Mouse (Mus musculus) hindbrain, embryonic 11.5 days (tissue): Measurements from ENCODE around the gene Car9. TPM values are rescaled to one million over a fixed set of nuclear protein-coding genes. Genes with fewer than 3 reads are reported as not detected.

Experiments
- ATAC-seq: fragments of 200-750 bp; cut with Nextera tagmentation; 2 replicates; pipeline ENCODE4 v1.8.0; 2017; ENCODE audit warnings: mild to moderate bottlenecking, moderate TSS enrichment, moderate library complexity; ENCODE audit not compliant: low FRiP score
- DNase-seq: peaks from one replicate; pipeline ENCODE4 v3.0.0-alpha.2; 2015; ENCODE audit warnings: low spot score
- H3K27ac ChIP-seq: fragments of 300-500 bp; sonication (generic); 2 replicates; pipeline ENCODE4 v1.5.1; 2014; ENCODE audit warnings: mild to moderate bottlenecking, low read depth, low read length
- H3K27me3 ChIP-seq: fragments of 300-500 bp; sonication (generic); 2 replicates; pipeline ENCODE4 v1.6.1; 2014; ENCODE audit warnings: mild to moderate bottlenecking, low read length, moderate library complexity, mixed read lengths; ENCODE audit not compliant: control insufficient read depth, insufficient read depth
- H3K36me3 ChIP-seq: fragments of 300-500 bp; sonication (generic); 2 replicates; pipeline ENCODE4 v1.6.1; 2014; ENCODE audit warnings: mild to moderate bottlenecking, low read length, moderate library complexity, mixed read lengths; ENCODE audit not compliant: control insufficient read depth, insufficient read depth
- H3K4me1 ChIP-seq: fragments of 300-500 bp; sonication (generic); replicated peaks from 2 replicates; pipeline ENCODE4 v1.6.1; 2014; ENCODE audit warnings: low read length, mixed read lengths; ENCODE audit not compliant: control insufficient read depth, insufficient read depth
- H3K4me2 ChIP-seq: fragments of 300-500 bp; sonication (generic); replicated peaks from 2 replicates; pipeline ENCODE4 v1.6.1; 2014; ENCODE audit warnings: mild to moderate bottlenecking, low read depth, low read length
- H3K4me3 ChIP-seq: fragments of 300-500 bp; sonication (generic); 2 replicates; pipeline ENCODE4 v1.5.1; 2014; ENCODE audit warnings: low read depth, low read length
- H3K9ac ChIP-seq: fragments of 300-500 bp; sonication (generic); 2 replicates; pipeline ENCODE4 v1.6.1; 2014; ENCODE audit warnings: low read depth, low read length
- H3K9me3 ChIP-seq: fragments of 300-500 bp; sonication (generic); 2 replicates; pipeline ENCODE4 v1.6.1; 2016; ENCODE audit warnings: low read length; ENCODE audit not compliant: control insufficient read depth
- WGBS: fragments of 180-500 bp; shearing (Covaris S2); extraction: QIAGEN DNeasy Blood & Tissue Kit; methylation state at CpG from one replicate; pipeline ENCODE4 v1.1.7; 2014; 5-methylcytosine and 5-hydroxymethylcytosine counted together
- polyA plus RNA-seq: library from polyadenylated mRNA; unstranded; fragments of >200 nt; fragmentation: Nextera tagmentation; extraction: Ambion mirVana; gene quantifications from 2 replicates; pipeline ENCODE4 v1.2.1, GENCODE M21; 2014

The Car9 gene
- polyA plus RNA-seq, 1 experiment from 2014 or later, result 0.79 TPM

- 0 out of 2 replicates have a peak overlapping the region, but pooled peaks have one; percentile 4 for H3K9ac ChIP-seq
- peaks cover 24% of the 10 kb centered on the region for H3K4me1 ChIP-seq
- H3K4me2 ChIP-seq, result peak overlapping the region; percentile 27
- H3K27ac ChIP-seq, result peak overlapping the region; percentile 53; the same call in 1 of the 2 replicates
- no peaks in the 10 kb centered on the region for H3K9me3 ChIP-seq
- ATAC-seq (no peak), DNase-seq (peak; percentile 61)
- H3K4me3 ChIP-seq, result peak overlapping the region; percentile 8; the same call in 1 of the 2 replicates
- peaks cover 7% of the 10 kb centered on the region; the same call in 1 of the 2 replicates for H3K36me3 ChIP-seq
- WGBS, result 20% methylated on average over 13 of the region's 13 CpGs
- H3K27me3 ChIP-seq, result no peaks in the 10 kb centered on the region
Observed at GRCm38 (mm10) chr4:43558631-43559356, 52.0 kb downstream of the Car9 start.

GRCm38 (mm10) chr4:43559519-43560242 lies 52.9 kb downstream of the Car9 start:
- Histone ChIP-seq H3K9me3 (no peaks in the 10 kb centered on the region), H3K36me3 (peaks cover 6% of the 10 kb centered on the region; the same call in 1 of the 2 replicates), H3K4me3 (no peak overlapping the region; the same call in 1 of the 2 replicates), H3K27ac (no peak overlapping the region), H3K27me3 (no peaks in the 10 kb centered on the region), H3K4me1 (peaks cover 24% of the 10 kb centered on the region), H3K4me2 (peak overlapping the region; percentile 11; the same call in 1 of the 2 replicates), H3K9ac (no peak overlapping the region; the same call in 1 of the 2 replicates)
- ATAC-seq, result no peak
- WGBS, result 80% methylated on average over 13 of the region's 13 CpGs
- no peak for DNase-seq

- DNase-seq (no peak), ATAC-seq (no peak)
- H3K9me3 ChIP-seq, result no peaks in the 10 kb centered on the region
- H3K36me3 ChIP-seq, result peaks cover 2% of the 10 kb centered on the region; the same call in 1 of the 2 replicates
- peak overlapping the region; percentile 16; the same call in 1 of the 2 replicates for H3K9ac ChIP-seq
- H3K27ac ChIP-seq, result no peak overlapping the region
- H3K4me2 ChIP-seq, result peak overlapping the region; percentile 72
- H3K27me3 ChIP-seq, result no peaks in the 10 kb centered on the region
- WGBS, result 31% methylated on average over 6 of the region's 6 CpGs
- peaks cover 24% of the 10 kb centered on the region for H3K4me1 ChIP-seq
- H3K4me3 ChIP-seq, result no peak overlapping the region
Observed at GRCm38 (mm10) chr4:43560243-43560611, 53.5 kb downstream of the Car9 start.

GRCm38 (mm10) chr4:43560976-43561375 lies 54.2 kb downstream of the Car9 start:
- no peak for DNase-seq
- peak overlapping the region; percentile 95 for H3K9ac ChIP-seq
- H3K36me3 ChIP-seq, result no peaks in the 10 kb centered on the region
- H3K4me2 ChIP-seq, result peak overlapping the region; percentile 72
- no peaks in the 10 kb centered on the region for H3K27me3 ChIP-seq
- WGBS, result 49% methylated on average over 2 of the region's 2 CpGs
- no peak overlapping the region for H3K27ac ChIP-seq
- no peaks in the 10 kb centered on the region for H3K9me3 ChIP-seq
- H3K4me1 ChIP-seq, result peaks cover 24% of the 10 kb centered on the region
- H3K4me3 ChIP-seq, result peak overlapping the region; percentile 76
- no peak for ATAC-seq

GRCm38 (mm10) chr4:43561436-43561996 lies 54.8 kb downstream of the Car9 start:
- WGBS, result 4% methylated on average over 16 of the region's 16 CpGs
- H3K9me3 ChIP-seq, result no peaks in the 10 kb centered on the region
- 0 out of 2 replicates have a peak, but pooled peaks cover 2% of the 10 kb centered on the region for H3K36me3 ChIP-seq
- peak; percentile 23 for ATAC-seq
- no peak for DNase-seq
- peak overlapping the region; percentile 72 for H3K4me2 ChIP-seq
- no peaks in the 10 kb centered on the region for H3K27me3 ChIP-seq
- peaks cover 24% of the 10 kb centered on the region for H3K4me1 ChIP-seq
- H3K4me3 ChIP-seq, result peak overlapping the region; percentile 76
- peak overlapping the region; percentile 95 for H3K9ac ChIP-seq
- H3K27ac ChIP-seq, result peak overlapping the region; percentile 95

- under 1% methylated on average over 62 of the region's 62 CpGs for WGBS
- peaks cover 24% of the 10 kb centered on the region for H3K4me1 ChIP-seq
- ATAC-seq (peak; percentile 97), DNase-seq (peak; percentile 94)
- peak within 1 kb of the TSS; percentile 76 for H3K4me3 ChIP-seq
- H3K9ac ChIP-seq, result peak within 1 kb of the TSS; percentile 95
- peaks cover 5% of the 10 kb centered on the region; the same call in 1 of the 2 replicates for H3K36me3 ChIP-seq
- peak within 1 kb of the TSS; percentile 72 for H3K4me2 ChIP-seq
- H3K27ac ChIP-seq, result peak within 1 kb of the TSS; percentile 95
- no peaks in the 10 kb centered on the region for H3K9me3 ChIP-seq
- H3K27me3 ChIP-seq, result no peaks in the 10 kb centered on the region
Observed at GRCm38 (mm10) chr4:43561997-43562768, 55.4 kb downstream of the Car9 start, which contains the start of the genes Creb3 and Tln1. TSS of gene Creb3 (plus strand) at chr4:43562332. TSS of gene Tln1 (minus strand) at chr4:43562691.

GRCm38 (mm10) chr4:43562769-43563600 lies 56.2 kb downstream of the Car9 start:
- Histone ChIP-seq H3K9ac (peak overlapping the region; percentile 95), H3K36me3 (peaks cover 6% of the 10 kb centered on the region; the same call in 1 of the 2 replicates), H3K4me2 (peak overlapping the region; percentile 72), H3K4me1 (peaks cover 22% of the 10 kb centered on the region), H3K9me3 (no peaks in the 10 kb centered on the region), H3K27me3 (no peaks in the 10 kb centered on the region), H3K4me3 (peak overlapping the region; percentile 76), H3K27ac (no peak overlapping the region)
- 8% methylated on average over 22 of the region's 22 CpGs for WGBS
- peak; percentile 38 for ATAC-seq
- no peak for DNase-seq
